Mouse (Mus musculus): ENCODE measurements around the gene Plppr4. TPM values are rescaled to one million over a fixed set of nuclear protein-coding genes. Genes with fewer than 3 reads are reported as not detected.
A peak's percentile ranks its signal among the peaks of the same experiment; 100 is the strongest.

Plppr4 gene
- total RNA-seq (2021) = 100 to 1,000 TPM; 297 to 315 TPM

GRCm38 (mm10) chr3:117360528-117360927 is at the start of gene Plppr4:
Plppr4 (minus strand) TSS chr3:117360876.
- DNase-seq = no peak

- no peak for DNase-seq
These were observed 45.1 kb upstream of the Plppr4 start for GRCm38 (mm10) chr3:117405821-117406220.

GRCm38 (mm10) chr3:117403740-117404139 is 43.1 kb upstream of the Plppr4 start:
- peak in 1 of 2 experiments; percentile 18 for DNase-seq

- no peak for DNase-seq
These were observed 5.4 kb upstream of the Plppr4 start for GRCm38 (mm10) chr3:117366041-117366440.

- peak; percentile 64 to 74 for DNase-seq
These were observed 772 bp downstream of the Plppr4 start for GRCm38 (mm10) chr3:117359686-117360521.

GRCm38 (mm10) chr3:117358981-117359628 is 1.6 kb downstream of the Plppr4 start:
- no peak for DNase-seq

- no peak for DNase-seq
These were observed 3.3 kb downstream of the Plppr4 start for GRCm38 (mm10) chr3:117357367-117357766.

GRCm38 (mm10) chr3:117353940-117354339 is 6.7 kb downstream of the Plppr4 start:
- no peak for DNase-seq

- DNase-seq = no peak
These were observed 14.3 kb downstream of the Plppr4 start for GRCm38 (mm10) chr3:117346351-117346750.

- no peak for DNase-seq
These were observed 29.2 kb downstream of the Plppr4 start for GRCm38 (mm10) chr3:117331502-117331901.

- no peak for DNase-seq
These were observed 31.2 kb downstream of the Plppr4 start for GRCm38 (mm10) chr3:117329485-117329884.

GRCm38 (mm10) chr3:117326551-117326950 is 34.1 kb downstream of the Plppr4 start:
- DNase-seq = no peak

- no peak for DNase-seq
These were observed 41.0 kb downstream of the Plppr4 start for GRCm38 (mm10) chr3:117319671-117320070.

- no peak for DNase-seq
These were observed 47.3 kb downstream of the Plppr4 start for GRCm38 (mm10) chr3:117313339-117313738.

GRCm38 (mm10) chr3:117312097-117312496 is 48.6 kb downstream of the Plppr4 start:
- DNase-seq = no peak

- no peak for DNase-seq
These were observed 49.8 kb downstream of the Plppr4 start for GRCm38 (mm10) chr3:117310801-117311368.

- DNase-seq = no peak
These were observed 51.1 kb downstream of the Plppr4 start for GRCm38 (mm10) chr3:117309580-117309910.

GRCm38 (mm10) chr3:117308895-117309579 is 51.6 kb downstream of the Plppr4 start:
- no peak for DNase-seq

GRCm38 (mm10) chr3:117307555-117307954 is 53.1 kb downstream of the Plppr4 start:
- no peak for DNase-seq

- DNase-seq = no peak
These were observed 56.6 kb downstream of the Plppr4 start for GRCm38 (mm10) chr3:117304037-117304436.

GRCm38 (mm10) chr3:117300735-117301271 is 59.9 kb downstream of the Plppr4 start:
- DNase-seq = no peak

- DNase-seq = no peak
These were observed 62.9 kb downstream of the Plppr4 start for GRCm38 (mm10) chr3:117297735-117298134.
